Mouse (Mus musculus): ENCODE data around the gene Bola1.
"Not testable (repeated sequence)": the region's sequence is repeated elsewhere in the genome, so short reads cannot be mapped to it uniquely, and the experiment has no call there.

Bola1 gene

GRCm38 (mm10) chr3:96175251-96175650 is 44.3 kb downstream of the Bola1 start:
- DNase-seq = no peak

- DNase-seq = not testable (repeated sequence)
These were observed 45.5 kb downstream of the Bola1 start for GRCm38 (mm10) chr3:96174042-96174441.

DNA sequence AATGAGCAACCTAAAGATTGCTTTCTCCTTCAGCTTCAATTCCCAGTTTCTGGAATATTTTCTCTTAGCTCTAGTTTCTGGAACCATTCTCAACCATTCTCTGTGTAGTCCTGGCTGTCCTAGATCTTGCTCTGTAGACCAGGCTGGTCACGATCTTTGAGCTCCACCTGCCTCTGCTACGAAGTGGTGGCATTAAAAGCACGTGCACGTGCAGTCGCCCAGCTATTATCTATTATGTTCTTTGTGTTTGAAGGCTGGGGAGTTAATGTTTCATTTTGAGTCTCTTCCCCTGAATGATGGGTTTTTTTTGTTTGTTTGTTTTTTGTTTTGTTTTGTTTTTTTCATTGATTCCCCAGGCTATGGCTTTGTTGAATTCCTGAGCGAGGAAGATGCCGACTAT is 46.3 kb downstream of the Bola1 start:
- DNase-seq = no peak

DNA sequence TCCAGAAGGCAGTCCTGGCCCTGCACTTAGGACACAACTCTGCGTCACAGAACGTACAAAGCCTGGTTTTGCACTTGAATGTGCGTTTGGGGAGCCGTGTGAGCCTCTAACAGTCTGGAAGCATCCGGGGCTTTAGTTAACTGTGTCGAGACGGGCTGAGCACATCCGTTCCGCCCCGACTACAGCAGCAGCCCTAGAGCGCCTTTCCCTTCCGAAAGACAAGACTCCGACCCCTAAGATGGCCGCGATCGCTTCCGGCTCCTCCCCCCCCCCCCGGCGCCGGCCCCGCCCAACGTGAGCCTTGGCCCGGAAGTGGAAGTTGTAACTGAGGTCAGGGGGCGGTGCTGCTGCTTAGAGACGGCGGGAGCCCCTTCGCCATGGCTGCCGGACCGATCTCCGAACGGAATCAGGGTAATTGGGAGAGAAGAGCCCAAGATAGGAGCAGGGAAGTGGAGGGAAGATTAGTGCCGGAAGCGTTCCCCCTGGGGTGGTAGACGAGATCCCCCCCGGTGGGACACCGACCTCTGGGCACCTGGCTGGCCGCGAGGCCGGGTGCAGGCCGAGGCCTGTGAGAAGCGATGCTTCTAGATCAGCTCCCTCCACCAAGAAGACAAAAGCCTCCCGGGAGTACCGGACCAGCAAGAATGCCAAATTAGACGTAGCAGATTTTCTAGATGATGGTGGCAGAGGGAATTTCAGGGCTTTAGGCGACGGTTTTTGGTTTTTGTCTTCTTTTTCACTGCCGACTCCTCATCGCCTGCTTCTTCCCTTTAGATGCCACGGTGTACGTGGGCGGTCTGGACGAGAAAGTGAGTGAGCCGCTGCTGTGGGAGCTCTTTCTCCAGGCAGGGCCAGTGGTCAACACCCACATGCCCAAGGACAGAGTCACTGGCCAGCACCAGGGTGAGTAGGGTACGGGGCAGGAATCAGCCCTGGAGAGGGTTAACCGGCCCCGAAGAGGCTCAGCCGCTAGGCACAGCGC is 47.0 kb downstream of the Bola1 start, which contains the start of gene Sf3b4:
Gene Sf3b4, plus strand, starts transcription at position 136 of the 982 bp plus-strand sequence.
- peak; percentile 81 for DNase-seq

GRCm38 (mm10) chr3:96171583-96172196 is 47.8 kb downstream of the Bola1 start:
- DNase-seq = no peak

DNA sequence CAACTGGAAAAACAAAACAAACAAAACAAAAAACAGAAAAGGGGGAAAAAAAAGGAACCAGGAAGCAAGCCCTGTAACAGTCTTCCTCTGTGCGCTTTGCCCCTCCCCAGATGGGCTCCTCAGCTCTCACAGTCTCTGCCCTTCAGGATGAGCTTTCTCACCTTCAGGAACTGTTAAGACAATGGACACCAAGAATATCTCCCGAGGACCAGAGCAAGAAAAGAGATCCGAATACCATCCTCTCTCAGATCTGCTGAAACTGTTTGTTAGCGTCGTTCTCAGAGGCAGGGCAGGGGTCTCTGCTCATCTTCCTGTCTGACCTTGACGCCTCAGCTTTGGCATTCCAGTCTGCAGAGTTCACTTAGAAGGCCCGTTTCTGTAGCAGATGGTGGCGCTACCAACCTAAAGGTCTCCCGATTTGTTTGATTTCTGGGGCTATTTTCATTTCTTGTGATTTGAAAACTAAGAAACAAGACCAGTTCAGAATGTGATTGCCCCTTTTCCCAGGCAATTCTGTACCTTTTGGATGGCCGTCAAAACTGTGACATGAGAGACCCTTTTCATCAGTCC is 48.4 kb downstream of the Bola1 start:
- DNase-seq = no peak

DNA sequence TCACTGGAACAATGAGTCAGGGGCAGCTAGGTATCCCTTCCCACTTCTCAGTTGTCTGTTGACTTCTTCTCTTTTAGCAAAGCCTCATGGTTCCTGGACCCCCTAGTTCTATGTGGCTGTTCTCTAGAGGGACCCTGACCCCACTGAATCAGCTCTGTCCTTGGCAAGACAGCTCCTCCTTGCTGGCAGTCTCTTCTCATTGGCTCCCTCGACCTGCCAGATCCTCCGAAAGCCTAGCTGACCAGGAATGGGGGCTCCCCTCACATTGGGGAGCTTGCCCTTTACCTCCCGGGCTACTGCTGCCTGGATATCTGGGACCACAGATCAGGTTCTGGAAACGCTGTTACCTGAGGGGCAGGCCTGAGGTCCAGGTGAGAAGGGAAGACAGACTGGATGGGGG is 49.2 kb downstream of the Bola1 start:
- DNase-seq = no peak

DNA sequence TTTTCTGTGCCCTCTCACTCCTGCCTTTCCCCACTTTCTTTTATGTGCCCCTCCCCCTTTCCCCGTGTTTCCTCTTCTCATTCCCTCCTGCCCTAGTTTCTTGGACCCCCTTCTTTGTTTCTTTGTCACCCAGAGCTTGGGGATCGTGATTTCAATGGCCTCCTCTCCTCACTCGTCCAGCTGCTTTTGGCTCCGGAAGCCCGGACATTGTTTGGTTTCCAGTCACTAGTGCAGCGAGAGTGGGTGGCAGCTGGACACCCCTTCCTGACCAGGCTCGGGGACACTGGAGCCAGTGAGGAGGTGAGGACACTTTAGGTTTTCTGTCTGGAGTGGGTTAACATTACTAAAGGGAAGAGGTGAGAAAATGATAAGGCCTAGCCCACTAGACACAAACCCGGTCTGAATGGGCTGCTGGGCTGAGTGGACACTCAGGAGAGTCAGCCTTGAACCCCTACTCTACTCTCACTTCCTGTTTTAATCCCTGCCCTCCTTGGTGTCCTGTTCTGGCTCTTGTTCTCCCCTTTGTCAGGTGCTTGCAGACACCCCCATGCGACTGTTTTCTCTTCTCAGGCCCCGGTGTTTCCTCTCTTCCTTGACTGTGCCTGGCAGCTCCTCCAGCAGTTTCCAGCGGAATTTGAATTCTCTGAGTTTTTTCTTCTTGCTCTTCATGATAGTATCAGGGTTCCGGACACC is 50.9 kb downstream of the Bola1 start:
- DNase-seq = no peak

DNA sequence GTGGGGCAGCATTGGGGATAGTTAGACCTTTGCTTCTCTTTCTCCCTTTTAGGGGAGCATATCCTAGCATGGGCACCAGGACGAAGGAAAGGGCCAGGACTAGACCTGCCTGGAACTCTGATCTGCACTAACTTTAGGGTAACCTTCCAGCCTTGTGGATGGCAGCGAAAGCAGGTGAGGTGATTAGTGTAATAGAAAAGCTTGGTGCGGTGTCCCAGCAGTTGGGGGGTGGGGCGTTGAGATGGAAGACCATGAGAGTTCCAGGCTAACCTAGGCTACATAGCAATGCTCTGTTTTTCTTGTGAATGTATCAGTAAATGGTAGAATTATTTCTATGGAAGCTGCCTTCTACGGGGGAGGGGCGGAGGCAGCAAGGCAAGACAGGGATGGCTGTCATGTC is 56.5 kb downstream of the Bola1 start:
- no peak for DNase-seq

- peak in 1 of 2 experiments; percentile 40 for DNase-seq
These were observed 57.4 kb downstream of the Bola1 start, which contains the start of gene Mtmr11 for GRCm38 (mm10) chr3:96161869-96162840. TSS of gene Mtmr11 (plus strand) at chr3:96162004.

DNA sequence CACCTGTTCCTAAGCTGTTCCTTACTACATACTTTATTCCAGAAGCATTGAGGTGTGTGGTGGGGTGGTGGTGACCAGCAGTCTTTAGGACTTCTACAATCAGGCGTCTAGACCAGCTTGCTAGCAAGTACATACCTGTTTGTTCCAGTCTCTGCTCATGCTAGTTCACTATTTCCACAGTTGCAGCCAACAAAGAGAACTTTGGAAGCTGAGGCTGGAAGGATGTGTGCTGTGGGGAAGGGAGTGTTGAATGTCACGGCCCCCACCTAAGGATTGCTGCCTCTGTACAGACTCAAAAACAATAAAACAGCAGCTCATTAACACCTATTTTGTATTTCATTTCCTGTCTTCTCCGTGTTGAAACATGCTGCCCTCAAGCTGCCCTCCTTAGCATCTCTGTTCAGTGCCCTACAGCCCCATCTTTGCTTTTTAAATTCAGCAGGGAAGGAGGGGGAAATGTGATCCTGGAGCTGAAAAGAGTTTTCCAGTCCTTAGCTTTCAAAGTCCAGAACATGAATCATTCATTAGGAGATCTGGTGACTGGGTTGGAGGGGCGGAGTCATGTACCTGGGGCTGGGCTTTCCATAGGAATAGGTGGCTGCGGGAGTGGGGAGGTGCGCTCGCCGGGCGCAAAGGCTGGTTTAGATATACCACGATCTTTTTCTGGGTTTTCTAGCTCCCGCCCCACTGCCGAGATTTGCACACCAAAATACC is 58.5 kb downstream of the Bola1 start:
- DNase-seq = peak; percentile 75 to 78

- DNase-seq = peak; percentile 54 to 63
These were observed 59.2 kb downstream of the Bola1 start for GRCm38 (mm10) chr3:96160222-96160802.

GRCm38 (mm10) chr3:96159820-96160219 is 59.7 kb downstream of the Bola1 start:
- no peak for DNase-seq

GRCm38 (mm10) chr3:96155501-96155900 is 64.0 kb downstream of the Bola1 start:
- DNase-seq = no peak

DNA sequence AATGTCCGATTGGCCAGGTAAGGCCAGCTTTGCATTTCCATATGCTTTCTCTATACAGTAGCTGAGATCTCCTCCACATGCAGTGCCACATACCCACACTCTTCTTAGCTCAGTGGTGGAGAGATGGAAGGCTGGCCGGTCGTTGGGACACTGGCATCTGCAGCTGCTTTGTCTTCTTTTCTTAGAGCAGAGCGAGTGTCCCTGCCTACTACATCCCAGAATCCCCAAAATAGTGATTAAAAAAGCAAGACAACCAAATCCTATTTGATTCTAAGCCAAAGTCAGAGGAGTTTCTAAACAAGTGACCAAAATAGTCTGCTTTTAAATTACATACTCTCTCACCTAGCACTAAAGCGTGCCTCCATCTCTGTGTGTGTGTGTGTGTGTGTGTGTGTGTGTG is 66.9 kb downstream of the Bola1 start:
- no peak for DNase-seq

GRCm38 (mm10) chr3:96151836-96152235 is 67.7 kb downstream of the Bola1 start:
- DNase-seq = no peak

- DNase-seq = peak; percentile 32 to 64
These were observed 71.6 kb downstream of the Bola1 start for GRCm38 (mm10) chr3:96147950-96148349.
